Mouse (Mus musculus) forebrain, embryonic 11.5 days (tissue): ENCODE data around the gene Ppm1m. TPM values are rescaled to one million over a fixed set of nuclear protein-coding genes. Genes with fewer than 3 reads are reported as not detected.
A peak's percentile ranks its signal among the peaks of the same experiment; 100 is the strongest.

Experiments
- ATAC-seq: fragments of 200-750 bp; cut with Nextera tagmentation; replicated peaks from 2 replicates; pipeline ENCODE4 v1.8.0; 2017; ENCODE audit warnings: moderate TSS enrichment; ENCODE audit not compliant: low FRiP score
- DNase-seq: peaks from one replicate; pipeline ENCODE4 v3.0.0-alpha.2; 2017; ENCODE audit warnings: low spot score
- H3K27ac ChIP-seq: fragments of 300-500 bp; sonication (generic); 2 replicates; pipeline ENCODE4 v1.5.1; 2014; ENCODE audit warnings: low read depth, low read length
- H3K27me3 ChIP-seq: fragments of 300-500 bp; sonication (generic); 2 replicates; pipeline ENCODE4 v1.6.1; 2014; ENCODE audit warnings: mild to moderate bottlenecking, low read length, mixed read lengths; ENCODE audit not compliant: control insufficient read depth, insufficient read depth
- H3K36me3 ChIP-seq: fragments of 300-500 bp; sonication (generic); 2 replicates; pipeline ENCODE4 v1.6.1; 2014; ENCODE audit warnings: mild to moderate bottlenecking, low read length, moderate library complexity, mixed read lengths; ENCODE audit not compliant: control insufficient read depth, insufficient read depth
- H3K4me1 ChIP-seq: fragments of 300-500 bp; sonication (generic); replicated peaks from 2 replicates; pipeline ENCODE4 v1.6.1; 2014; ENCODE audit warnings: low read length, mixed read lengths; ENCODE audit not compliant: control insufficient read depth, insufficient read depth
- H3K4me2 ChIP-seq: fragments of 300-500 bp; sonication (generic); 2 replicates; pipeline ENCODE4 v1.6.1; 2014; ENCODE audit warnings: low read depth, mild to moderate bottlenecking, low read length, moderate library complexity, mixed read lengths; ENCODE audit not compliant: severe bottlenecking
- H3K4me3 ChIP-seq: fragments of 300-500 bp; sonication (generic); 2 replicates; pipeline ENCODE4 v1.5.1; 2014; ENCODE audit warnings: low read depth, low read length
- H3K9ac ChIP-seq: fragments of 300-500 bp; sonication (generic); 2 replicates; pipeline ENCODE4 v1.6.1; 2014; ENCODE audit warnings: low read length
- H3K9me3 ChIP-seq: fragments of 300-500 bp; sonication (generic); 2 replicates; pipeline ENCODE4 v1.6.1; 2016; ENCODE audit warnings: low read length, mixed read lengths; ENCODE audit not compliant: control insufficient read depth
- WGBS: fragments of 180-500 bp; shearing (Covaris S2); extraction: QIAGEN DNeasy Blood & Tissue Kit; methylation state at CpG from one replicate; pipeline ENCODE4 v1.1.7; 2014; 5-methylcytosine and 5-hydroxymethylcytosine counted together
- polyA plus RNA-seq: library from polyadenylated mRNA; unstranded; fragments of >200 nt; fragmentation: Nextera tagmentation; extraction: Ambion mirVana; gene quantifications from 2 replicates; pipeline ENCODE4 v1.2.1, GENCODE M21; 2014

Ppm1m gene
- polyA plus RNA-seq, 1 experiment from 2014 or later = 37.5 TPM

GRCm38 (mm10) chr9:106233953-106234352 lies 34.4 kb upstream of the Ppm1m start:
- no peak for ATAC-seq
- Histone ChIP-seq H3K4me2 (no peak overlapping the region), H3K27ac (no peak overlapping the region), H3K4me1 (no peaks in the 10 kb centered on the region), H3K4me3 (no peak overlapping the region), H3K27me3 (no peaks in the 10 kb centered on the region), H3K9ac (no peak overlapping the region), H3K9me3 (no peaks in the 10 kb centered on the region), H3K36me3 (peaks cover 6% of the 10 kb centered on the region; the same call in 1 of the 2 replicates)
- no peak for DNase-seq
- WGBS = 83% methylated on average over 6 of the region's 6 CpGs

GRCm38 (mm10) chr9:106232956-106233355 lies 33.4 kb upstream of the Ppm1m start:
- ATAC-seq = no peak
- 90% methylated on average over 3 of the region's 3 CpGs for WGBS

GRCm38 (mm10) chr9:106231816-106232215 lies 32.3 kb upstream of the Ppm1m start:
- Histone ChIP-seq H3K4me2 (no peak overlapping the region), H3K9ac (no peak overlapping the region), H3K27ac (no peak overlapping the region), H3K4me3 (no peak overlapping the region), H3K36me3 (no peaks in the 10 kb centered on the region; the same call in 1 of the 2 replicates), H3K4me1 (no peaks in the 10 kb centered on the region), H3K27me3 (no peaks in the 10 kb centered on the region), H3K9me3 (no peaks in the 10 kb centered on the region)
- WGBS = 80% methylated on average over 4 of the region's 4 CpGs
- ATAC-seq = no peak
- DNase-seq = no peak

More at GRCm38 (mm10) chr9:106232956-106233355, 33.4 kb upstream of the Ppm1m start:
- Histone ChIP-seq H3K4me2 (no peak overlapping the region), H3K4me1 (no peaks in the 10 kb centered on the region), H3K36me3 (peaks cover 4% of the 10 kb centered on the region; the same call in 1 of the 2 replicates), H3K27me3 (no peaks in the 10 kb centered on the region), H3K27ac (no peak overlapping the region), H3K9me3 (no peaks in the 10 kb centered on the region), H3K4me3 (no peak overlapping the region), H3K9ac (no peak overlapping the region)
- no peak for DNase-seq

GRCm38 (mm10) chr9:106231220-106231619 lies 31.7 kb upstream of the Ppm1m start:
- H3K36me3 ChIP-seq = no peaks in the 10 kb centered on the region; the same call in 1 of the 2 replicates
- H3K27ac ChIP-seq = no peak overlapping the region
- ATAC-seq (no peak), DNase-seq (no peak)
- no peaks in the 10 kb centered on the region for H3K9me3 ChIP-seq
- 0 out of 2 replicates have a peak, but pooled peaks cover 2% of the 10 kb centered on the region for H3K27me3 ChIP-seq
- no peak overlapping the region for H3K9ac ChIP-seq
- H3K4me3 ChIP-seq = no peak overlapping the region
- 83% methylated on average over 7 of the region's 7 CpGs for WGBS
- no peak overlapping the region for H3K4me2 ChIP-seq
- H3K4me1 ChIP-seq = peaks cover 3% of the 10 kb centered on the region; the same call in 1 of the 2 replicates

GRCm38 (mm10) chr9:106230734-106231106 lies 31.2 kb upstream of the Ppm1m start:
- Histone ChIP-seq H3K4me3 (no peak overlapping the region), H3K9ac (no peak overlapping the region), H3K27me3 (peaks cover 4% of the 10 kb centered on the region; the same call in 1 of the 2 replicates), H3K27ac (no peak overlapping the region), H3K36me3 (no peaks in the 10 kb centered on the region), H3K9me3 (no peaks in the 10 kb centered on the region), H3K4me1 (peaks cover 7% of the 10 kb centered on the region; the same call in 1 of the 2 replicates), H3K4me2 (no peak overlapping the region)
- no peak for DNase-seq
- 58% methylated on average over 3 of the region's 3 CpGs for WGBS
- ATAC-seq = no peak

GRCm38 (mm10) chr9:106230051-106230733 lies 30.6 kb upstream of the Ppm1m start:
- Histone ChIP-seq H3K9me3 (no peaks in the 10 kb centered on the region), H3K4me1 (peaks cover 8% of the 10 kb centered on the region; the same call in 1 of the 2 replicates), H3K27me3 (peaks cover 9% of the 10 kb centered on the region), H3K4me3 (no peak overlapping the region), H3K36me3 (no peaks in the 10 kb centered on the region), H3K4me2 (no peak overlapping the region), H3K27ac (no peak overlapping the region), H3K9ac (no peak overlapping the region)
- ATAC-seq (no peak), DNase-seq (no peak)
- WGBS = 83% methylated on average over 9 of the region's 9 CpGs

- Histone ChIP-seq H3K9ac (no peak overlapping the region), H3K27ac (no peak overlapping the region), H3K36me3 (no peaks in the 10 kb centered on the region), H3K4me3 (no peak overlapping the region), H3K4me1 (peaks cover 8% of the 10 kb centered on the region; the same call in 1 of the 2 replicates), H3K27me3 (peaks cover 9% of the 10 kb centered on the region), H3K9me3 (no peaks in the 10 kb centered on the region), H3K4me2 (no peak overlapping the region)
- WGBS = 65% methylated on average over 8 of the region's 8 CpGs
- no peak for ATAC-seq
- no peak for DNase-seq
These were observed 28.4 kb upstream of the Ppm1m start for GRCm38 (mm10) chr9:106227790-106228429.

DNA sequence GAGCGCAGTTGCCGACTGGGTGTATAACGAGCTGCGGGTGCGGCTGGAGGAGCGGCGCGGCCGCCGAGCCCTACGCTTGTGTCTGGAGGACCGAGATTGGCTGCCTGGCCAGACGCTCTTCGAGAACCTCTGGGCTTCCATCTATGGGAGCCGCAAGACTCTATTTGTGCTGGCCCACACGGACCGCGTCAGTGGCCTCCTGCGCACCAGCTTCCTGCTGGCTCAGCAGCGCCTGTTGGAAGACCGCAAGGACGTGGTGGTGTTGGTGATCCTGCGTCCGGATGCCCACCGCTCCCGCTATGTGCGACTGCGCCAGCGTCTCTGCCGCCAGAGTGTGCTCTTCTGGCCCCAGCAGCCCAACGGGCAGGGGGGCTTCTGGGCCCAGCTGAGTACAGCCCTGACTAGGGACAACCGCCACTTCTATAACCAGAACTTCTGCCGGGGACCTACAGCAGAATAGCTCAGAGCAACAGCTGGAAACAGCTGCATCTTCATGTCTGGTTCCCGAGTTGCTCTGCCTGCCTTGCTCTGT lies 26.7 kb upstream of the Ppm1m start:
- Histone ChIP-seq H3K27ac (no peak overlapping the region), H3K36me3 (no peaks in the 10 kb centered on the region)
- WGBS = 7% methylated on average over 34 of the region's 34 CpGs

More for the DNA sequence above, 26.7 kb upstream of the Ppm1m start:
- DNase-seq = peak; percentile 71
- Histone ChIP-seq H3K4me2 (peak overlapping the region; percentile 80), H3K9ac (peak overlapping the region; percentile 56), H3K27me3 (peaks cover 9% of the 10 kb centered on the region), H3K4me1 (peaks cover 8% of the 10 kb centered on the region; the same call in 1 of the 2 replicates), H3K9me3 (no peaks in the 10 kb centered on the region), H3K4me3 (peak overlapping the region; percentile 32)
- ATAC-seq = peak; percentile 78
